Mouse (Mus musculus) small intestine, adult 2 months (tissue): ENCODE data around the gene Nckipsd.

ENCODE experiments used
- CTCF ChIP-seq: fragments of 200-500 bp; IDR thresholded peaks from 2 replicates; pipeline ENCODE4 v1.5.1; 2012; ENCODE audit warnings: low read depth, mild to moderate bottlenecking, control low read depth, inconsistent platforms, low read length, moderate library complexity, mixed read lengths; ENCODE audit not compliant: insufficient replicate concordance, insufficient read length; ENCODE audit errors: extremely low read depth
- POLR2A ChIP-seq: fragments of 200-500 bp; IDR thresholded peaks from 2 replicates; pipeline ENCODE4 v1.6.1; 2012; ENCODE audit warnings: low read depth, mild to moderate bottlenecking, control low read depth, inconsistent platforms, low read length, moderate library complexity

- TF ChIP-seq CTCF (no peak), POLR2A (no peak)
Measured at GRCm38 (mm10) chr9:108810516-108810915, 2.3 kb downstream of the Nckipsd start.
